Mouse (Mus musculus) lung, embryonic 14.5 days (tissue): ENCODE measurements around the gene Xkr8. TPM values are rescaled to one million over a fixed set of nuclear protein-coding genes. Genes with fewer than 3 reads are reported as not detected.

Experiments used
- ATAC-seq: fragments of 200-750 bp; cut with Nextera tagmentation; 2 replicates; pipeline ENCODE4 v1.8.0; 2017; ENCODE audit warnings: mild to moderate bottlenecking, moderate TSS enrichment, moderate library complexity; ENCODE audit not compliant: insufficient read depth
- DNase-seq: peaks from one replicate; pipeline ENCODE4 v3.0.0-alpha.2; 2015
- H3K27ac ChIP-seq: fragments of 300-500 bp; sonication (generic); 2 replicates; pipeline ENCODE4 v1.5.1; 2014; ENCODE audit warnings: low read depth, mild to moderate bottlenecking, moderate library complexity
- H3K27me3 ChIP-seq: fragments of 300-500 bp; sonication (generic); 2 replicates; pipeline ENCODE4 v1.6.1; 2014; ENCODE audit warnings: low read length, control low read depth; ENCODE audit not compliant: insufficient read depth
- H3K36me3 ChIP-seq: fragments of 300-500 bp; sonication (generic); 2 replicates; pipeline ENCODE4 v1.6.1; 2014; ENCODE audit warnings: control low read depth; ENCODE audit not compliant: insufficient read depth
- H3K4me1 ChIP-seq: fragments of 300-500 bp; sonication (generic); 2 replicates; pipeline ENCODE4 v1.6.1; 2014; ENCODE audit warnings: antibody characterized with exemption, control low read depth; ENCODE audit not compliant: insufficient read depth
- H3K4me2 ChIP-seq: fragments of 300-500 bp; sonication (generic); 2 replicates; pipeline ENCODE4 v1.6.1; 2014; ENCODE audit warnings: mild to moderate bottlenecking
- H3K4me3 ChIP-seq: fragments of 300-500 bp; sonication (generic); 2 replicates; pipeline ENCODE4 v1.5.1; 2014; ENCODE audit warnings: low read depth, low read length
- H3K9ac ChIP-seq: fragments of 300-500 bp; sonication (generic); 2 replicates; pipeline ENCODE4 v1.6.1; 2014
- H3K9me3 ChIP-seq: fragments of 300-500 bp; sonication (generic); 2 replicates; pipeline ENCODE4 v1.6.1; 2016; ENCODE audit warnings: low read depth, low read length, control low read depth
- CTCF ChIP-seq: IDR thresholded peaks from 2 replicates; pipeline ENCODE4 v1.5.1; 2016; ENCODE audit warnings: antibody characterized with exemption, low read depth
- WGBS: fragments of 180-500 bp; shearing (Covaris S2); extraction: QIAGEN DNeasy Blood & Tissue Kit; methylation state at CpG from one replicate; pipeline ENCODE4 v1.1.7; 2014; 5-methylcytosine and 5-hydroxymethylcytosine counted together
- polyA plus RNA-seq: library from polyadenylated mRNA; unstranded; fragments of >200 nt; fragmentation: Nextera tagmentation; extraction: Ambion mirVana; gene quantifications from 2 replicates; pipeline ENCODE4 v1.2.1, GENCODE M21; 2014

The Xkr8 gene
- 4.7 and 5.5 TPM in 2 replicates for polyA plus RNA-seq

GRCm38 (mm10) chr4:132732148-132732684 is at the start of gene Xkr8:
Xkr8 (minus strand) TSS chr4:132732546.
- ATAC-seq (peak; percentile 98), DNase-seq (peak; percentile 95)
- no peaks in the 10 kb centered on the region for H3K27me3 ChIP-seq
- 1% methylated on average over 34 of the region's 34 CpGs for WGBS
- H3K4me2 ChIP-seq, result peak within 1 kb of the TSS; percentile 96
- no peaks in the 10 kb centered on the region for H3K9me3 ChIP-seq
- no peak within 1 kb of the TSS for H3K27ac ChIP-seq
- H3K9ac ChIP-seq, result peak within 1 kb of the TSS; percentile 63
- no peaks in the 10 kb centered on the region for H3K36me3 ChIP-seq
- peak within 1 kb of the TSS; percentile 59 for H3K4me3 ChIP-seq
- TF ChIP-seq CTCF, result peak; percentile 24; the same call in 1 of the 2 replicates
- H3K4me1 ChIP-seq, result no peaks in the 10 kb centered on the region

- Histone ChIP-seq H3K4me1 (no peaks in the 10 kb centered on the region), H3K27ac (no peak overlapping the region), H3K27me3 (no peaks in the 10 kb centered on the region), H3K36me3 (peaks cover 45% of the 10 kb centered on the region), H3K9me3 (no peaks in the 10 kb centered on the region), H3K9ac (no peak overlapping the region), H3K4me2 (no peak overlapping the region), H3K4me3 (no peak overlapping the region)
- 86% methylated on average over 4 of the region's 4 CpGs for WGBS
- ATAC-seq (no peak), DNase-seq (peak; percentile 26)
- no peak for TF ChIP-seq CTCF
Observed at GRCm38 (mm10) chr4:132780288-132780687, 47.9 kb upstream of the Xkr8 start.

- H3K4me1 ChIP-seq, result no peaks in the 10 kb centered on the region
- no peak overlapping the region for H3K27ac ChIP-seq
- ATAC-seq, result no peak
- no peak for TF ChIP-seq CTCF
- 93% methylated on average over 6 of the region's 6 CpGs for WGBS
- DNase-seq, result no peak
- no peak overlapping the region for H3K9ac ChIP-seq
- no peaks in the 10 kb centered on the region for H3K27me3 ChIP-seq
- H3K9me3 ChIP-seq, result no peaks in the 10 kb centered on the region
- peaks cover 61% of the 10 kb centered on the region for H3K36me3 ChIP-seq
- no peak overlapping the region for H3K4me3 ChIP-seq
- H3K4me2 ChIP-seq, result no peak overlapping the region
Observed at GRCm38 (mm10) chr4:132778562-132779201, 46.3 kb upstream of the Xkr8 start.

- no peak for ATAC-seq
Observed at GRCm38 (mm10) chr4:132776764-132777163, 44.4 kb upstream of the Xkr8 start.

GRCm38 (mm10) chr4:132774905-132775304 is 42.6 kb upstream of the Xkr8 start:
- no peak overlapping the region for H3K4me2 ChIP-seq
- H3K36me3 ChIP-seq, result peaks cover 98% of the 10 kb centered on the region
- H3K27ac ChIP-seq, result no peak overlapping the region
- DNase-seq (no peak), ATAC-seq (no peak)
- no peak overlapping the region for H3K4me3 ChIP-seq
- no peak overlapping the region for H3K9ac ChIP-seq
- no peaks in the 10 kb centered on the region for H3K4me1 ChIP-seq
- no peaks in the 10 kb centered on the region for H3K27me3 ChIP-seq
- no peaks in the 10 kb centered on the region for H3K9me3 ChIP-seq
- TF ChIP-seq CTCF, result no peak
- WGBS, result 86% methylated on average over 3 of the region's 3 CpGs

More at GRCm38 (mm10) chr4:132776764-132777163, 44.4 kb upstream of the Xkr8 start:
- H3K4me2 ChIP-seq, result no peak overlapping the region
- H3K9ac ChIP-seq, result no peak overlapping the region
- DNase-seq, result peak; percentile 76
- no peaks in the 10 kb centered on the region for H3K27me3 ChIP-seq
- TF ChIP-seq CTCF, result peak; percentile 65
- no peak overlapping the region for H3K27ac ChIP-seq
- H3K36me3 ChIP-seq, result peaks cover 80% of the 10 kb centered on the region
- H3K4me3 ChIP-seq, result no peak overlapping the region
- no peaks in the 10 kb centered on the region for H3K9me3 ChIP-seq
- H3K4me1 ChIP-seq, result no peaks in the 10 kb centered on the region
- 84% methylated on average over 5 of the region's 5 CpGs for WGBS

GRCm38 (mm10) chr4:132771776-132772175 is 39.4 kb upstream of the Xkr8 start:
- ATAC-seq, result no peak
- H3K36me3 ChIP-seq, result peaks cover 68% of the 10 kb centered on the region
- H3K9ac ChIP-seq, result no peak overlapping the region

More at GRCm38 (mm10) chr4:132771776-132772175, 39.4 kb upstream of the Xkr8 start:
- Histone ChIP-seq H3K27me3 (no peaks in the 10 kb centered on the region), H3K4me1 (no peaks in the 10 kb centered on the region), H3K4me3 (no peak overlapping the region), H3K9me3 (no peaks in the 10 kb centered on the region), H3K4me2 (no peak overlapping the region), H3K27ac (no peak overlapping the region)
- no peak for TF ChIP-seq CTCF
- 72% methylated on average over 9 of the region's 9 CpGs for WGBS
- no peak for DNase-seq
